Mouse (Mus musculus): ENCODE data around the gene Gm45713.

GRCm38 (mm10) chr7:45175398-45175797 lies 39.4 kb upstream of the Gm45713 start:
- TF ChIP-seq FOSL1 (IDR thresholded peaks at IDR 0.05; ENCODE audit: insufficient read depth, low read length, poor library complexity, severe bottlenecking) (no peak), USF1 (IDR thresholded peaks at IDR 0.05; ENCODE audit: low read depth) (no peak), MAX (IDR thresholded peaks at IDR 0.05) (no peak)
